Mouse (Mus musculus): ENCODE data around the gene Ccer2. TPM values are rescaled to one million over a fixed set of nuclear protein-coding genes. Genes with fewer than 3 reads are reported as not detected.

Ccer2 gene
- not detected in 2 replicates for polyA plus RNA-seq (2012; ENCODE audit: insufficient read depth, insufficient read length, missing spikeins)

DNA sequence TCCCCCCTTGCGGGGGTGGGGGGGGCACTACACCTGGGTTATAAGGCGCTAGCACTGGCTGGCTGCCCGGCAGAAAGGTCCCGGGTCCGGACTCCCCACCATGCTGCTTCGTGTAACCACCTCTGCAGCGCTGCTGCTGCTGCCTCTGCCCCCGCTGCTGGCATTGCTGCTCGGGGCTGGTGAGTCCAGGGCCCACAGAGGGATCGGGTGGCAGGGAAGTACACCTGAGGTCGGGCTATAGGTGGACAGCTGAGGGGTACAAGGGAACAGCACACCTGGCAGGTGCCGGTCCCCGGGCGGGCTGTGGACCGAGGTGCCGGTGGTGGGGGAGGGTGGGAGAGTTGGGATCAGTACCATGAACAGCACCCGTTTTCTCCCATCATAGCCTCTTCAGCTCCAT, at the start of gene Ccer2:
Gene Ccer2, plus strand, starts transcription at position 96 of the 400 bp plus-strand sequence.
- peaks cover 4% of the 10 kb centered on the region for H3K4me1 ChIP-seq (ENCODE audit: control insufficient read depth, insufficient read depth, low read length)
- H3K4me3 ChIP-seq (ENCODE audit: insufficient read depth, low read length): no peak within 1 kb of the TSS
- H3K27ac ChIP-seq (ENCODE audit: insufficient read depth, low read depth, low read length): no peak within 1 kb of the TSS
- TF ChIP-seq CTCF (IDR thresholded peaks at IDR 0.05; ENCODE audit: low read depth, low read length) (no peak), POLR2A (IDR thresholded peaks at IDR 0.05; ENCODE audit: borderline replicate concordance, low read depth, low read length) (no peak)

DNA sequence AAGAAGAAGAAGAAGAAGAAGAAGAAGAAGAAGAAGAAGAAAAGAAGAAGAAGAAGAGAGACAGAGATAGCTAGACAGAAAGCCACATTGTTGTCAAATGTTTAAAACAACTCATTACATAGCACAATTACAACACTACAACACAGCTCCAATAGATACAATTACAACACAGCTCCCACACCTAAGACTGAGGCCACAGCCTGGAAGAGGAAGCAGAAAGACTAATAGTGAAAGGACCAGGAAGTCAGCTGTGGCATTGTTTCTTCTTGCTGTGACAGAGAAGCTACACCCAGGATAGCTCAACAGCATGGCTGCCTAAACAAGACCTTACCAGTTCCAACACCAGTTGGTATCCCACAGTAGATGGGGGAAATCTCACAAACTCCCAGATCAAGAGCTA, 46.5 kb upstream of the Ccer2 start:
- TF ChIP-seq CTCF (IDR thresholded peaks at IDR 0.05; ENCODE audit: low read depth, low read length) (no peak), POLR2A (IDR thresholded peaks at IDR 0.05; ENCODE audit: borderline replicate concordance, low read depth, low read length) (no peak)
- no peak overlapping the region for H3K4me3 ChIP-seq (ENCODE audit: insufficient read depth, low read length)

DNA sequence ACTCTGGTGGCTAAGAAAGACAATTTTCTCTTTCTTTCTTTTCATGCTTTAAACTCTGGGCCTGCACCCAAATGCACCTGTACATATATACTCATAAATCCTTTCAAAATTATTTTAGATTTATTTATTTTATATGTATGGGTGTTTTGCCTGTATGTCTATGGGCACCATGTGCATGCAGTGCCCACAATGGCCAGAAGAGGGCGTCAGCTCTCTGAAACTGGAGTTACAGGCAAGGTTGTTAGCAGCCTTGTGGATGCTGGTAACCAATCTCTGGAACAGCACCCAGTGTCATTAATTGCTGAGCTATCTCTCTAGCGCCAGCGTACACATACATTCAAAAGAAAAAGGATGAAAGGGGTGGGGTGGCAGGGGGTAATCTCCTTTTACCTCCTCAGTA, 45.0 kb upstream of the Ccer2 start:
- TF ChIP-seq POLR2A (IDR thresholded peaks at IDR 0.05; ENCODE audit: borderline replicate concordance, low read depth, low read length) (no peak), CTCF (IDR thresholded peaks at IDR 0.05; ENCODE audit: low read depth, low read length) (no peak)
- peaks cover 4% of the 10 kb centered on the region for H3K4me1 ChIP-seq (ENCODE audit: control insufficient read depth, insufficient read depth, low read length)
- H3K27ac ChIP-seq (ENCODE audit: insufficient read depth, low read depth, low read length): no peak overlapping the region
- H3K4me3 ChIP-seq (ENCODE audit: insufficient read depth, low read length): no peak overlapping the region

More for the DNA sequence above, 46.5 kb upstream of the Ccer2 start:
- Histone ChIP-seq H3K27ac (ENCODE audit: insufficient read depth, low read depth, low read length) (no peak overlapping the region), H3K4me1 (ENCODE audit: control insufficient read depth, insufficient read depth, low read length) (peaks cover 4% of the 10 kb centered on the region)

DNA sequence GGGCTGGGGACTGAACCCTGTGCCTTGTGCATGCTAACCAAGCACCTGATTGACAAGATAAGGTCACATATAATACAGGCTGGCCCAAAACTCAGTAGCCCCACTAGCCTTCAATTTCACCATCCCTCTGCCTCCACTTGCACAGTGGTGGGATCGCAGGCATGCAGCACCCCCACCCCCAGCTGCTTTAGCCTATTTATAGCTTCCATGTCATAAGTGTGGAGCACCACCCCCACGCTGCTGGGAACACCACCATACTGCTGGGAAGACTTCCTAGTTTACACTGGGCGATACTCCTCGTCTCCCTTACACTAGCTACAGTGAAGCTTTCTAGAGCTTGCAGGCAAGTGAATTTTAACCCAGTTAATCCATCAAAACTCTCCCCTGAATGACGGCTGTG, 41.3 kb upstream of the Ccer2 start:
- peaks cover 2% of the 10 kb centered on the region for H3K4me1 ChIP-seq (ENCODE audit: control insufficient read depth, insufficient read depth, low read length)
- H3K4me3 ChIP-seq (ENCODE audit: insufficient read depth, low read length): no peak overlapping the region
- TF ChIP-seq POLR2A (IDR thresholded peaks at IDR 0.05; ENCODE audit: borderline replicate concordance, low read depth, low read length) (no peak), CTCF (IDR thresholded peaks at IDR 0.05; ENCODE audit: low read depth, low read length) (no peak)
- H3K27ac ChIP-seq (ENCODE audit: insufficient read depth, low read depth, low read length): no peak overlapping the region

DNA sequence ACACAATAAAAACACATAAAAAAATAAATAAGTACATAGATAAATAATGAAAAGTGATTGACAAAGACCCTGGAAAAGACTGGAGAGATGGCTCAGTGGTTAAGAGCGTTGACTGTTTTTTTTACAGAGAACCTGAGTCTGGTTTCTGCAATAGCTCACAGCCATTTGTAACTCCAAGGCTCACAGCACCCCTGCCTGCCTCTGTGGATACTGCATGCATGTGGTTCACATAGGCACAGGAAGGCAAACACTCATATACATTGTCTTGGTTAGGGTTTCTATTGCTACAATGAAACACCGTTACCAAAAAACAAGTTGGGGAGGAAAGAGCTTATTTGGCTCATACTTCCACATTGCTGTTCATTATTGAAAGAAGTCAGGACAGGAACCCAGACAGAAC, 40.4 kb upstream of the Ccer2 start:
- Histone ChIP-seq H3K4me1 (ENCODE audit: control insufficient read depth, insufficient read depth, low read length) (no peaks in the 10 kb centered on the region), H3K27ac (ENCODE audit: insufficient read depth, low read depth, low read length) (no peak overlapping the region), H3K4me3 (ENCODE audit: insufficient read depth, low read length) (no peak overlapping the region)
- no peak for TF ChIP-seq POLR2A (IDR thresholded peaks at IDR 0.05; ENCODE audit: borderline replicate concordance, low read depth, low read length)
- TF ChIP-seq CTCF (IDR thresholded peaks at IDR 0.05; ENCODE audit: low read depth, low read length): no peak

DNA sequence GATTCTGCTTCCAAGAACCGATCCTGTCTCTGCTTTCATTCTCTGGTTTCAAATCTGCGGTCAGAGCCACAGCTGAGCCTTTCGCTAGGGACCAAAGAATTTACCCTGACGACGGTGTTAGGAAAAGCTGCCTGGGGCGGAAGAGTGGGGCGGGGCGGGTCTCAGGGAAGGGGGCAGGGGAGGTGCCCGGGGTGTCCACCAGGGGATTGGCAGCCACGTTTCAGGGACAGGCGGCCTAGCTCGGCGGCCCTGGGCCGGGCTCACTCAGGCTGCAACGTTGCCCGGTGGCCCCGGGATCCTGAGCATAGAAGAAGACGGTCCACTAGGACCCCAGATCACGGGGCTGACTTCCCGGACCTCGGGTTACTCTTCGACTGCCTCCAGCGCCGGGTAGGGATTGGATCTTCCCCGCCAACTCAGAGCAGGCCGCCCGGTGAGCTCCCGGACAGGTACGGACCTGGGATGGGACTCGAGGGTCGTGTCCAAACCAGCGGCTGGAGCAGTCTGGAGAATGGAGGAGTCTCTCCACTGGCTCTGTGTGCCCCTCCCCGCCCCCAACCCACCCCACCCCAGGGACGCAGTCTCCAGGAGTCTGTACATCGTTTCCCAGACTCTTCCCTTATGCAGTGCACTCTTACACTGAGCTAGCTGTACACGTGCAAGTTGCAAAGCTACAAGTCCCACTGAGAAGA, 39.2 kb upstream of the Ccer2 start, which contains the start of gene Fbxo17:
Gene Fbxo17, plus strand, starts transcription at position 215 of the 692 bp plus-strand sequence.
- H3K27ac ChIP-seq (ENCODE audit: insufficient read depth, low read depth, low read length): no peak within 1 kb of the TSS
- TF ChIP-seq POLR2A (IDR thresholded peaks at IDR 0.05; ENCODE audit: borderline replicate concordance, low read depth, low read length) (no peak), CTCF (IDR thresholded peaks at IDR 0.05; ENCODE audit: low read depth, low read length) (no peak)
- peak within 1 kb of the TSS; percentile 57 for H3K4me3 ChIP-seq (ENCODE audit: insufficient read depth, low read length)
- H3K4me1 ChIP-seq (ENCODE audit: control insufficient read depth, insufficient read depth, low read length): no peaks in the 10 kb centered on the region

DNA sequence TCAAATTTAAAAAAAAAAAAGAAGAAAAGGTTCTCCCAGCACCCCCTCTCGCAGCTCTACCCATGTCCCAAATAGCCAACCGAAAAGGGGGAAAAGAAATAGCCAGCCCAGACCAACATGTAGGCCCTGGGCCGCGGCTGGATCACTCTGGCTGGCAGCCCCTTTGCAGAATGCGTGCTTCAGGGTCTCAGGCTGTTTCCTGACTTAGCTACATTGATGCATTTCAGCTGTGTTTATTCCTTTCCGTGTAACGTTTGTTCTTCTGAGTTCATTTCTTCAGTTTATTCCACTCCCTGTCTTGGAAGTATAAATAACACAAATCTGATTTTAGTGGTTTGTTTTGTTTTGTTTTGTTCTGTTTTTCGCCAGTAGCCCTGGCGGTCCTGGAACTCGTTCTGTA, 38.2 kb upstream of the Ccer2 start:
- Histone ChIP-seq H3K4me3 (ENCODE audit: insufficient read depth, low read length) (no peak overlapping the region), H3K27ac (ENCODE audit: insufficient read depth, low read depth, low read length) (no peak overlapping the region), H3K4me1 (ENCODE audit: control insufficient read depth, insufficient read depth, low read length) (no peaks in the 10 kb centered on the region)
- TF ChIP-seq CTCF (IDR thresholded peaks at IDR 0.05; ENCODE audit: low read depth, low read length): no peak
- no peak for TF ChIP-seq POLR2A (IDR thresholded peaks at IDR 0.05; ENCODE audit: borderline replicate concordance, low read depth, low read length)

DNA sequence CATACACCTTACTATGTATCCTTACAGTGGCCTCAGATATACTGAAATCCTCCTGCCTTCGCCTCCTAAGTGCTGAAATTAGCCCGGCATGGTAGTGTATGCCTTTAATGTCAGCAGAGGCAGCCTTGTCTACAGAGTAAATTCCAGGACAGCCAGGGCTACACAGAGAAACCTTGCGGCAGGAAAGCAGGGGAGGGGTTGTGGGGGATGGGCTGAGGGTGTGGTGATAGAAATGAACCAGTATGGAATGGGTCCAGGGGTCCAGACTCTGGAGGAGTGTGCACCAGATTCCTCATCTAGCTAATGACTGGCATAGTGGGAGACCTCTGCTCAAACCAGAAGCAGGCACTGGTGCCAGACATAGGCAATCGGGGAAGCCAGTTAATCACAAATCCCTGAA, 36.8 kb upstream of the Ccer2 start:
- H3K4me3 ChIP-seq (ENCODE audit: insufficient read depth, low read length): no peak overlapping the region
- no peak overlapping the region for H3K27ac ChIP-seq (ENCODE audit: insufficient read depth, low read depth, low read length)
- TF ChIP-seq POLR2A (IDR thresholded peaks at IDR 0.05; ENCODE audit: borderline replicate concordance, low read depth, low read length) (no peak), CTCF (IDR thresholded peaks at IDR 0.05; ENCODE audit: low read depth, low read length) (no peak)
- no peaks in the 10 kb centered on the region for H3K4me1 ChIP-seq (ENCODE audit: control insufficient read depth, insufficient read depth, low read length)

DNA sequence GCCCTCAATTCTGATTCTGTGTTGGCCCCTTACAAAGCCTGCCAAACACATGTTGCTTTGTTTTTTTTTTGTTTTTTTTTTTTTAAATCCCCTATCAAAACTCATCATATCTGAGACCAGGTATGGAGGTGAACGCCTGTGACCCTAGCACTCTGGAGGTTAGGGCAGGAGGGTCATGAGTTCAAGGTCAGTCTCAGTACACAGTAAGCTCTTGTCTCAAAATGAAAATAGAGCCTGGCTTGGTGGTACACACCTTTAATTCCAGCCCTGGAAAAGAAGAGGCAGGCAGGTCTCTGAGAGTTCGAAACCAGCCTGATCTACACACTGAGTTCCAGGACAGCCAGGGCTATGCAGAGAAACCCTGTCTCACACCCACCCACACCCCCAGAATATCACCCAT, 36.3 kb upstream of the Ccer2 start:
- Histone ChIP-seq H3K4me1 (ENCODE audit: control insufficient read depth, insufficient read depth, low read length) (no peaks in the 10 kb centered on the region), H3K4me3 (ENCODE audit: insufficient read depth, low read length) (no peak overlapping the region), H3K27ac (ENCODE audit: insufficient read depth, low read depth, low read length) (no peak overlapping the region)
- TF ChIP-seq POLR2A (IDR thresholded peaks at IDR 0.05; ENCODE audit: borderline replicate concordance, low read depth, low read length) (no peak), CTCF (IDR thresholded peaks at IDR 0.05; ENCODE audit: low read depth, low read length) (no peak)

DNA sequence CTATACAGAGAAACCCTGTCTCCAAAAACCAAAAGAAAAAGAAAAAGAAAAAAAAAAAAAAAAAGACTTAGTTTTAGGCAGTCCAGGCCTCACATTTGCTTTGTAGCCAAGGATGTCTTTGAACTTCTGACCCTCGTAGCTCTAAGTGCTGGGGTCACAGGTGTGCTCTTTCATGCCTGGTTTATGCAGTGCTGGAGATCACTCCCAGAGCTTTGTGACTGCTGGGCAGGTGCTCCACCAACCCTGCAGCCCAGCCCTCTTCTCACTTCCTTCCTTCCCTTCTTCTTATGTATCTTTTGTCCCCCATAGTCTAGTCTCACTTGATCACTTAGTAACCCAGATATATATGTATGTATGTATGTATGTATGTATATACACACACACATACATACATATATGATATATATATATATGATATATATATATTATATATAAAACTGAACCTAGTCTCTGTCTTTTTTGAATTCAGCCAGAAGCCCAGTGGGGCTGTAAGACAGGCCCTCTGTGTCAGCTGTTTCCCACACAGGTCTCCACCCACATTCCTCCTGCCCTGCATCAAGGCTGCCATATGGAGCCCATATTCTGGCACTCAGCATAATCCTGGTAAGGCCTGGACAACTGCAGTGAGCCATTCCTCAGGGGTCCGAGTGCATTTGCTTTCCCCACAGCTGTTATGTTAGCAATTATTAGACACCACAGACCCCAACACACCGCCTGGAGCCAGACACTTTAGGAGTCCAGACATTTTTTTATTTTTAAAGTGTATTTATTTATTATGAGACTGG, 35.0 kb upstream of the Ccer2 start:
- TF ChIP-seq POLR2A (IDR thresholded peaks at IDR 0.05; ENCODE audit: borderline replicate concordance, low read depth, low read length) (no peak), CTCF (IDR thresholded peaks at IDR 0.05; ENCODE audit: low read depth, low read length) (no peak)
- Histone ChIP-seq H3K27ac (ENCODE audit: insufficient read depth, low read depth, low read length) (no peak overlapping the region), H3K4me1 (ENCODE audit: control insufficient read depth, insufficient read depth, low read length) (no peaks in the 10 kb centered on the region), H3K4me3 (ENCODE audit: insufficient read depth, low read length) (no peak overlapping the region)
